Mouse (Mus musculus) limb, embryonic 13.5 days (tissue): ENCODE data around the gene Pnp. TPM values are rescaled to one million over a fixed set of nuclear protein-coding genes. Genes with fewer than 3 reads are reported as not detected.
"Not testable (repeated sequence)": the region's sequence is repeated elsewhere in the genome, so short reads cannot be mapped to it uniquely, and the experiment has no call there.

Experiments used
- ATAC-seq: fragments of 200-750 bp; cut with Nextera tagmentation; 2 replicates; pipeline ENCODE4 v1.8.0; 2017; ENCODE audit warnings: low read depth, moderate number of reproducible peaks, moderate TSS enrichment; ENCODE audit not compliant: low FRiP score
- H3K27ac ChIP-seq: fragments of 300-500 bp; sonication (generic); 2 replicates; pipeline ENCODE4 v1.5.1; 2015; ENCODE audit warnings: inconsistent platforms, mild to moderate bottlenecking, moderate library complexity
- H3K27me3 ChIP-seq: fragments of 300-500 bp; sonication (generic); 2 replicates; pipeline ENCODE4 v1.6.1; 2015; ENCODE audit warnings: mild to moderate bottlenecking, inconsistent platforms
- H3K36me3 ChIP-seq: fragments of 300-500 bp; sonication (generic); 2 replicates; pipeline ENCODE4 v1.6.1; 2015; ENCODE audit warnings: inconsistent platforms, mild to moderate bottlenecking, moderate library complexity
- H3K4me1 ChIP-seq: fragments of 300-500 bp; sonication (generic); 2 replicates; pipeline ENCODE4 v1.6.1; 2015; ENCODE audit warnings: inconsistent platforms
- H3K4me2 ChIP-seq: fragments of 300-500 bp; sonication (generic); replicated peaks from 2 replicates; pipeline ENCODE4 v1.6.1; 2015; ENCODE audit warnings: inconsistent platforms, mild to moderate bottlenecking, moderate library complexity
- H3K4me3 ChIP-seq: fragments of 300-500 bp; sonication (generic); 2 replicates; pipeline ENCODE4 v1.5.1; 2015; ENCODE audit warnings: moderate library complexity, mild to moderate bottlenecking, inconsistent platforms
- H3K9ac ChIP-seq: fragments of 300-500 bp; sonication (generic); 2 replicates; pipeline ENCODE4 v1.6.1; 2015; ENCODE audit warnings: mild to moderate bottlenecking, inconsistent platforms
- H3K9me3 ChIP-seq: fragments of 300-500 bp; sonication (generic); 2 replicates; pipeline ENCODE4 v1.6.1; 2016; ENCODE audit warnings: inconsistent platforms
- WGBS: fragments of 180-500 bp; shearing (Covaris S2); methylation state at CpG from one replicate; pipeline ENCODE4 v1.1.7; 2015; 5-methylcytosine and 5-hydroxymethylcytosine counted together
- polyA plus RNA-seq: library from polyadenylated mRNA; unstranded; fragments of >200 nt; fragmentation: Nextera tagmentation; extraction: Ambion mirVana; gene quantifications from 2 replicates; pipeline ENCODE4 v1.2.1, GENCODE M21; 2015

Gene Pnp
- polyA plus RNA-seq, 1 experiment from 2014 or later = 51.6 TPM

GRCm38 (mm10) chr14:50987668-50988067, 56.8 kb downstream of the Pnp start:
- no peak overlapping the region for H3K9ac ChIP-seq
- no peaks in the 10 kb centered on the region for H3K36me3 ChIP-seq
- WGBS = 87% methylated on average over 2 of the region's 2 CpGs
- no peak overlapping the region for H3K27ac ChIP-seq
- no peak for ATAC-seq
- no peak overlapping the region for H3K4me2 ChIP-seq
- no peak overlapping the region for H3K4me3 ChIP-seq
- H3K9me3 ChIP-seq = no peaks in the 10 kb centered on the region
- no peaks in the 10 kb centered on the region for H3K4me1 ChIP-seq
- H3K27me3 ChIP-seq = no peaks in the 10 kb centered on the region

- Histone ChIP-seq H3K27ac (no peak overlapping the region), H3K9ac (no peak overlapping the region), H3K4me1 (no peaks in the 10 kb centered on the region), H3K9me3 (no peaks in the 10 kb centered on the region), H3K4me3 (no peak overlapping the region), H3K36me3 (no peaks in the 10 kb centered on the region), H3K27me3 (no peaks in the 10 kb centered on the region), H3K4me2 (no peak overlapping the region)
- no peak for ATAC-seq
- 82% methylated on average over 3 of the region's 3 CpGs for WGBS
Observed at GRCm38 (mm10) chr14:50991037-50991436, 60.2 kb downstream of the Pnp start.

GRCm38 (mm10) chr14:50997088-50997487, 66.2 kb downstream of the Pnp start:
- Histone ChIP-seq H3K27me3 (no peaks in the 10 kb centered on the region), H3K9ac (no peak overlapping the region), H3K4me2 (no peak overlapping the region), H3K4me1 (no peaks in the 10 kb centered on the region), H3K36me3 (no peaks in the 10 kb centered on the region), H3K9me3 (no peaks in the 10 kb centered on the region), H3K4me3 (no peak overlapping the region), H3K27ac (no peak overlapping the region)
- WGBS = 58% methylated on average over 3 of the region's 3 CpGs
- ATAC-seq = no peak

GRCm38 (mm10) chr14:50997999-50998666, 67.3 kb downstream of the Pnp start:
- no peak overlapping the region for H3K4me3 ChIP-seq
- no peak overlapping the region for H3K9ac ChIP-seq
- 91% methylated on average over 2 of the region's 2 CpGs for WGBS
- H3K4me1 ChIP-seq = no peaks in the 10 kb centered on the region
- ATAC-seq = no peak
- H3K4me2 ChIP-seq = no peak overlapping the region
- no peaks in the 10 kb centered on the region for H3K36me3 ChIP-seq
- no peak overlapping the region for H3K27ac ChIP-seq
- no peaks in the 10 kb centered on the region for H3K9me3 ChIP-seq
- H3K27me3 ChIP-seq = no peaks in the 10 kb centered on the region

- Histone ChIP-seq H3K36me3 (no peaks in the 10 kb centered on the region), H3K27me3 (no peaks in the 10 kb centered on the region), H3K9me3 (no peaks in the 10 kb centered on the region), H3K4me2 (no peak within 1 kb of the TSS), H3K4me3 (no peak within 1 kb of the TSS), H3K4me1 (0 out of 2 replicates have a peak, but pooled peaks cover 5% of the 10 kb centered on the region), H3K9ac (no peak within 1 kb of the TSS), H3K27ac (no peak within 1 kb of the TSS)
- WGBS = 54% methylated on average over 8 of the region's 8 CpGs
- ATAC-seq = no peak
Observed at GRCm38 (mm10) chr14:51007152-51007801, 76.4 kb downstream of the Pnp start, which contains the start of gene Rnase10. Gene Rnase10 (plus strand): TSS chr14:51007751.

- WGBS = 80% methylated on average over 13 of the region's 13 CpGs
- Histone ChIP-seq H3K9ac (no peak overlapping the region), H3K4me1 (0 out of 2 replicates have a peak, but pooled peaks cover 5% of the 10 kb centered on the region), H3K4me3 (no peak overlapping the region), H3K36me3 (no peaks in the 10 kb centered on the region), H3K9me3 (no peaks in the 10 kb centered on the region), H3K27ac (no peak overlapping the region), H3K4me2 (no peak overlapping the region), H3K27me3 (no peaks in the 10 kb centered on the region)
- no peak for ATAC-seq
Observed at GRCm38 (mm10) chr14:51007914-51008713, 77.2 kb downstream of the Pnp start.

GRCm38 (mm10) chr14:51008781-51009180, 77.9 kb downstream of the Pnp start:
- Histone ChIP-seq H3K27ac (no peak overlapping the region), H3K4me1 (0 out of 2 replicates have a peak, but pooled peaks cover 5% of the 10 kb centered on the region), H3K4me3 (no peak overlapping the region), H3K9me3 (no peaks in the 10 kb centered on the region), H3K4me2 (no peak overlapping the region), H3K27me3 (no peaks in the 10 kb centered on the region), H3K9ac (no peak overlapping the region), H3K36me3 (no peaks in the 10 kb centered on the region)
- WGBS = 82% methylated on average over 4 of the region's 4 CpGs
- ATAC-seq = no peak

- 0 out of 2 replicates have a peak, but pooled peaks cover 5% of the 10 kb centered on the region for H3K4me1 ChIP-seq
- H3K4me3 ChIP-seq = no peak overlapping the region
- no peak overlapping the region for H3K9ac ChIP-seq
- no peak overlapping the region for H3K4me2 ChIP-seq
- H3K36me3 ChIP-seq = no peaks in the 10 kb centered on the region
- no peak for ATAC-seq
- 86% methylated on average over 6 of the region's 6 CpGs for WGBS
- no peaks in the 10 kb centered on the region for H3K9me3 ChIP-seq
- no peaks in the 10 kb centered on the region for H3K27me3 ChIP-seq
- no peak overlapping the region for H3K27ac ChIP-seq
Observed at GRCm38 (mm10) chr14:51009572-51009971, 78.7 kb downstream of the Pnp start.

- H3K27ac ChIP-seq, H3K4me2 ChIP-seq, ATAC-seq, H3K27me3 ChIP-seq, H3K36me3 ChIP-seq, H3K9me3 ChIP-seq, H3K4me1 ChIP-seq, H3K4me3 ChIP-seq, H3K9ac ChIP-seq: not testable (repeated sequence)
- 82% methylated on average over 3 of the region's 3 CpGs for WGBS
Observed at GRCm38 (mm10) chr14:51014724-51015123, 83.8 kb downstream of the Pnp start.

Other genes with a start within 250 kb of the Pnp start
- gene Olfr747, start 237.9 kb upstream of the Pnp start, polyA plus RNA-seq = not detected in 2 replicates
- not detected in 2 replicates for gene Olfr748, start 223.7 kb upstream of the Pnp start, polyA plus RNA-seq
- not detected in 2 replicates for gene Olfr749, start 186.0 kb upstream of the Pnp start, polyA plus RNA-seq
- 87.1 and 88.5 TPM in 2 replicates for gene Ttc5, start 145.6 kb upstream of the Pnp start, polyA plus RNA-seq
- not detected in 2 replicates for gene Ccnb1ip1, start 123.3 kb upstream of the Pnp start, polyA plus RNA-seq
- 67.9 and 69.9 TPM in 2 replicates for gene Parp2, start 123.2 kb upstream of the Pnp start, polyA plus RNA-seq
- 3.5 and 5.7 TPM in 2 replicates for gene Tep1, start 60.5 kb upstream of the Pnp start, polyA plus RNA-seq
- gene Klhl33, start 33.6 kb upstream of the Pnp start, polyA plus RNA-seq = 0.08 and 0.10 TPM in 2 replicates
- 177 and 184 TPM in 2 replicates for gene Osgep, start 6.2 kb upstream of the Pnp start, polyA plus RNA-seq
- gene Apex1, start 6.1 kb upstream of the Pnp start, polyA plus RNA-seq = 286 and 290 TPM in 2 replicates
- 46.8 and 47.4 TPM in 2 replicates for gene Pip4p1, start 226 bp upstream of the Pnp start, polyA plus RNA-seq
- gene Gm49342, start 13.4 kb downstream of the Pnp start, polyA plus RNA-seq = not detected in 2 replicates
- 0.37 and 0.42 TPM in 2 replicates for gene Pnp2, start 24.9 kb downstream of the Pnp start, polyA plus RNA-seq
- 0.17 TPM in 1 of 2 replicates, not detected in the other for gene Rnase10, start 76.7 kb downstream of the Pnp start, polyA plus RNA-seq
- not detected in 2 replicates for gene Rnase9, start 110.8 kb downstream of the Pnp start, polyA plus RNA-seq
- not detected in 2 replicates for gene Rnase11, start 119.1 kb downstream of the Pnp start, polyA plus RNA-seq
- gene Rnase12, start 126.6 kb downstream of the Pnp start, polyA plus RNA-seq = not detected in 2 replicates
- gene Olfr750, start 143.4 kb downstream of the Pnp start, polyA plus RNA-seq = 0.03 TPM in 1 of 2 replicates, not detected in the other
- gene Rnase4, start 160.0 kb downstream of the Pnp start, polyA plus RNA-seq = 30.2 and 31.4 TPM in 2 replicates
- 6.7 and 7.6 TPM in 2 replicates for gene Ang, start 160.1 kb downstream of the Pnp start, polyA plus RNA-seq
- not detected in 2 replicates for gene Eddm3b, start 183.3 kb downstream of the Pnp start, polyA plus RNA-seq
- 0.97 and 1.2 TPM in 2 replicates for gene Rnase6, start 192.8 kb downstream of the Pnp start, polyA plus RNA-seq
- 0.14 TPM in 1 of 2 replicates, not detected in the other for gene Rnase1, start 215.7 kb downstream of the Pnp start, polyA plus RNA-seq
- gene Rnase2b, start 231.2 kb downstream of the Pnp start, polyA plus RNA-seq = not detected in 2 replicates